Mouse (Mus musculus) hindbrain, embryonic 11.5 days (tissue): ENCODE data around the gene Haghl. TPM values are rescaled to one million over a fixed set of nuclear protein-coding genes. Genes with fewer than 3 reads are reported as not detected.

ENCODE experiments used
- ATAC-seq: fragments of 200-750 bp; cut with Nextera tagmentation; 2 replicates; pipeline ENCODE4 v1.8.0; 2017; ENCODE audit warnings: mild to moderate bottlenecking, moderate TSS enrichment, moderate library complexity; ENCODE audit not compliant: low FRiP score
- DNase-seq: peaks from one replicate; pipeline ENCODE4 v3.0.0-alpha.2; 2015; ENCODE audit warnings: low spot score
- H3K27ac ChIP-seq: fragments of 300-500 bp; sonication (generic); 2 replicates; pipeline ENCODE4 v1.5.1; 2014; ENCODE audit warnings: mild to moderate bottlenecking, low read depth, low read length
- H3K27me3 ChIP-seq: fragments of 300-500 bp; sonication (generic); 2 replicates; pipeline ENCODE4 v1.6.1; 2014; ENCODE audit warnings: mild to moderate bottlenecking, low read length, moderate library complexity, mixed read lengths; ENCODE audit not compliant: control insufficient read depth, insufficient read depth
- H3K36me3 ChIP-seq: fragments of 300-500 bp; sonication (generic); 2 replicates; pipeline ENCODE4 v1.6.1; 2014; ENCODE audit warnings: mild to moderate bottlenecking, low read length, moderate library complexity, mixed read lengths; ENCODE audit not compliant: control insufficient read depth, insufficient read depth
- H3K4me1 ChIP-seq: fragments of 300-500 bp; sonication (generic); replicated peaks from 2 replicates; pipeline ENCODE4 v1.6.1; 2014; ENCODE audit warnings: low read length, mixed read lengths; ENCODE audit not compliant: control insufficient read depth, insufficient read depth
- H3K4me2 ChIP-seq: fragments of 300-500 bp; sonication (generic); replicated peaks from 2 replicates; pipeline ENCODE4 v1.6.1; 2014; ENCODE audit warnings: mild to moderate bottlenecking, low read depth, low read length
- H3K4me3 ChIP-seq: fragments of 300-500 bp; sonication (generic); 2 replicates; pipeline ENCODE4 v1.5.1; 2014; ENCODE audit warnings: low read depth, low read length
- H3K9ac ChIP-seq: fragments of 300-500 bp; sonication (generic); 2 replicates; pipeline ENCODE4 v1.6.1; 2014; ENCODE audit warnings: low read depth, low read length
- H3K9me3 ChIP-seq: fragments of 300-500 bp; sonication (generic); 2 replicates; pipeline ENCODE4 v1.6.1; 2016; ENCODE audit warnings: low read length; ENCODE audit not compliant: control insufficient read depth
- WGBS: fragments of 180-500 bp; shearing (Covaris S2); extraction: QIAGEN DNeasy Blood & Tissue Kit; methylation state at CpG from one replicate; pipeline ENCODE4 v1.1.7; 2014; 5-methylcytosine and 5-hydroxymethylcytosine counted together
- polyA plus RNA-seq: library from polyadenylated mRNA; unstranded; fragments of >200 nt; fragmentation: Nextera tagmentation; extraction: Ambion mirVana; gene quantifications from 2 replicates; pipeline ENCODE4 v1.2.1, GENCODE M21; 2014

Haghl gene
- polyA plus RNA-seq, 1 experiment from 2014 or later, result 70.3 TPM

DNA sequence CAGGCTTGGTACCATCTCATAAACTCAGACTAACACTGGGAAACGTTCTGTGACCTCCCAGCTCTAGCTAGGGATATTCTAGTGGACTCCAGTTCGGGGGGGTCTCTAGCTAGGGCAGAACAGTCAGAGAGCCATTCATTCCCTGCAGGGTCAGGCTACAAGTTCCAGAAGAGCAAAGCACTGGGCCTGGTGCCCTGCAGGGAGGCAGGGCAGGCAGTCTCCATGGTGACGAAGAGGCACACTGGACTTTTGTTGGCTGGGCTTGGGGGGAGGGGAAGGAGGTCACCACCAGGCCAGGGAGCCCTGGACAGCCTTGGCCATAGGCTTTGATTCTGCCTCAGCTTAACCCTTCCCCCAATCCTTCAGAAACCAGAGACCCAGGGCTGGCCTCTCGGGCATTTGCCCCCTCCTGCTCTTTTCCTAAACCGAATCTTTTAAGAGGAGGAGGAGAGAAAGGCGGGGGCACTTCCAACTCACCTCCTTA, 10.2 kb upstream of the Haghl start, which contains the start of gene AC134908.4:
TSS of gene AC134908.4 (minus strand) at position 51 of the 484 bp plus-strand sequence.
- DNase-seq (peak; percentile 78), ATAC-seq (peak; percentile 48; the same call in 1 of the 2 replicates)
- peaks cover 23% of the 10 kb centered on the region for H3K4me1 ChIP-seq

DNA sequence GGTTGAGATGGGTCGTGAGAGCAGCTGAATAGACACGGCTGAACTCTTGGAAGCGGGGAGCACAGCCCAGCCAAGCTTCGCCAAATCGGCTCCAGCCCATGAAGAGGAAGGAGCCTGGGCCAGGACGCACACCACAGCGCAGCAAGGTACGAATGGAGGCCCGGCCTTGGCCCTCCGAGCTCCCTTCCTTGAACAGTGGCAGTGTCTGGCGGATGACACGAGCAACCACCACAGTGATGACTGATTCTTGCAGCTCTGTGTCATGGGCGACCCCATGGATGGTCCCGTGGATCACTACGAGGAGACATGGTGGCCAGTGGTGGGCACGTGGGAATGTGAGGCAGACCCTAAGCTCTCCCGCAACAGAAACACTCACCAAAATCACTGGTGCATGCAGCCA, 9.5 kb upstream of the Haghl start:
- WGBS, result 48% methylated on average over 17 of the region's 17 CpGs
- no peak for ATAC-seq
- Histone ChIP-seq H3K27ac (peak overlapping the region; percentile 94), H3K4me2 (peak overlapping the region; percentile 95), H3K4me1 (peaks cover 23% of the 10 kb centered on the region), H3K9ac (peak overlapping the region; percentile 82), H3K9me3 (no peaks in the 10 kb centered on the region), H3K36me3 (no peaks in the 10 kb centered on the region), H3K4me3 (peak overlapping the region; percentile 80), H3K27me3 (no peaks in the 10 kb centered on the region)
- no peak for DNase-seq

More for the DNA sequence above, 10.2 kb upstream of the Haghl start, which contains the start of gene AC134908.4:
- no peaks in the 10 kb centered on the region for H3K9me3 ChIP-seq
- H3K27ac ChIP-seq, result peak within 1 kb of the TSS; percentile 94
- H3K36me3 ChIP-seq, result no peaks in the 10 kb centered on the region
- H3K27me3 ChIP-seq, result no peaks in the 10 kb centered on the region
- H3K4me2 ChIP-seq, result peak within 1 kb of the TSS; percentile 95
- 2% methylated on average over 6 of the region's 6 CpGs for WGBS
- H3K9ac ChIP-seq, result peak within 1 kb of the TSS; percentile 82
- peak within 1 kb of the TSS; percentile 80 for H3K4me3 ChIP-seq

DNA sequence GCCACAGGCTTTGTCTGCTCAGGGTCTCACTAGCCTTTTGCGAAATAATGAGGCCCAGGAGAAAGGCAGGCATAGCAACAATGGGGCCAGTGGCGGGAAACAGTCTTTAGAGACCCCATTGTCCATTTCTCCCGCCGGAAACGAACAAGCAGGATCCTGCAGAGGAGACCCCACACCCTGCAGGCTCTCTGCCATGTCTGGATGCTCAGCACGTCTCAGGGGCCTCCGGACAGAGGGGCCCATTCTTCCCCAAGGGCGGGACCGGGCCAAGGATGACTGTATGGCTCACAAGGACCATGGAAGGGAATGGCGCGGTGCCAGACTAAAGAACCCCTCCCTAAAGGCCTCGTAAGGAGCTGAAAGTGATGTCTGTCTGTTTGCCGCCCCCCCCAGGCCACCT, 8.7 kb upstream of the Haghl start:
- Histone ChIP-seq H3K9me3 (no peaks in the 10 kb centered on the region), H3K4me1 (peaks cover 23% of the 10 kb centered on the region), H3K27ac (peak overlapping the region; percentile 94), H3K27me3 (no peaks in the 10 kb centered on the region), H3K4me2 (peak overlapping the region; percentile 95), H3K4me3 (peak overlapping the region; percentile 80; the same call in 1 of the 2 replicates), H3K36me3 (no peaks in the 10 kb centered on the region), H3K9ac (peak overlapping the region; percentile 29)
- DNase-seq, result peak; percentile 64
- 29% methylated on average over 13 of the region's 13 CpGs for WGBS
- ATAC-seq, result peak; percentile 30; the same call in 1 of the 2 replicates

DNA sequence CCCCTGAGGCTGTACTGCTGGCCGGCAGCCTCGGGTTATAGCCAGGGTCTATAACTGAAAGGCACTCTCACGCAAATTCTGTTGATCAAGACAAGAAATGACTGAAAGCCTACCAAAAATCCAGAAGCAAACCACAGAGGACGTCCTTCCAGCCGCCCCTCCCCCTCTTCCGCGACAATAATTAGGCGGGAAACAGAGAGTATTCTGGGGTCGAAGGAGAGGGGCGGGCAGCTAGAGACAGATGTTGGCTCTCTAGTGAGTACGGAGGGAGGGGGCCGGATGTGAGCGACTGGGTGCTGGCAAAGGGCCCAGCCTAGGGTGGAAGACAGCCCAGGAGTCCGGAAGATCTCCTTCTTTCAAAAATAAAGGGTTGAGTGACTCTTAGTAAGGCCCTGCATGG, 7.1 kb upstream of the Haghl start, which contains the start of gene Fam173a:
TSS of gene Fam173a (minus strand) at position 287 of the 400 bp plus-strand sequence.
- 0 out of 2 replicates have a peak, but pooled peaks have one; percentile 46 for ATAC-seq
- Histone ChIP-seq H3K4me2 (peak within 1 kb of the TSS; percentile 95), H3K4me3 (peak within 1 kb of the TSS; percentile 78), H3K9ac (peak within 1 kb of the TSS; percentile 88), H3K9me3 (no peaks in the 10 kb centered on the region), H3K27ac (peak within 1 kb of the TSS; percentile 94), H3K27me3 (no peaks in the 10 kb centered on the region), H3K4me1 (peaks cover 23% of the 10 kb centered on the region), H3K36me3 (no peaks in the 10 kb centered on the region)
- DNase-seq, result no peak
- WGBS, result under 1% methylated on average over 14 of the region's 14 CpGs

DNA sequence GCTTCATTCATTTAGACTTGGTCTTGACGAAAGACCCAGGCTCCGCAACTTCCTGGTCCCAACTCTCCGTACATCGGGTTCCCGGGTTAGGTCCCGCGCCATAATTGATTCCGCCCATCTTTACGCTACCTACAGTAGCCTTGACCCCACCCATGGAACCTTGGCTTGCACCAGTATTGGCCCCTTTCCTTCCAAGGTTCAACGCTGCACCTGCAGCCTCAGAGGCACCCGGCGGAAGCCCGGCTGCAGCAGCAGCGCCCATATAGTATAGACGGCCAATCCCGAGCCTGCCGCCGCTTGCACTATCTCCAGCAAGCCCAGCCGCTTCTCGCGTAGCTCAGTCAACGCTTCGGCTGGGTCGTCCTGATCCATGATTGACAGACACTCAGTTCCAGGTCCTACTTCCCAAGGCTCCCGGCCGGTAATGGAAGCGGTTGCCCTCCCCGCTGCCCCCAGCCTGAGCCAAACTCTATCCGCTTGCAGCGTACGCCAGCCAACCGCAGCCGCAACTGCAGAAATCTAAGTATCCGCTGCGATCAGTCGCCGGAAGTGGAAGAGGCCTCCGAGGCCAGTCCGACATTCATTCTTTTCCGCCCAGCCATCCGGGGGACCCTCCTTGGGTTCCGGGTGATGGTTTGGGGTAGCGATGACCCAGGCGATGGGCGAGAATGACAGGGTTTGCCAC, 6.5 kb upstream of the Haghl start:
- DNase-seq (peak; percentile 90), ATAC-seq (peak; percentile 41)
- no peaks in the 10 kb centered on the region; the same call in 1 of the 2 replicates for H3K36me3 ChIP-seq
- H3K4me2 ChIP-seq, result peak overlapping the region; percentile 88
- H3K4me3 ChIP-seq, result peak overlapping the region; percentile 78
- peak overlapping the region; percentile 88 for H3K9ac ChIP-seq
- H3K27ac ChIP-seq, result peak overlapping the region; percentile 94
- no peaks in the 10 kb centered on the region for H3K27me3 ChIP-seq
- no peaks in the 10 kb centered on the region for H3K9me3 ChIP-seq
- peaks cover 23% of the 10 kb centered on the region for H3K4me1 ChIP-seq
- under 1% methylated on average over 45 of the region's 45 CpGs for WGBS

DNA sequence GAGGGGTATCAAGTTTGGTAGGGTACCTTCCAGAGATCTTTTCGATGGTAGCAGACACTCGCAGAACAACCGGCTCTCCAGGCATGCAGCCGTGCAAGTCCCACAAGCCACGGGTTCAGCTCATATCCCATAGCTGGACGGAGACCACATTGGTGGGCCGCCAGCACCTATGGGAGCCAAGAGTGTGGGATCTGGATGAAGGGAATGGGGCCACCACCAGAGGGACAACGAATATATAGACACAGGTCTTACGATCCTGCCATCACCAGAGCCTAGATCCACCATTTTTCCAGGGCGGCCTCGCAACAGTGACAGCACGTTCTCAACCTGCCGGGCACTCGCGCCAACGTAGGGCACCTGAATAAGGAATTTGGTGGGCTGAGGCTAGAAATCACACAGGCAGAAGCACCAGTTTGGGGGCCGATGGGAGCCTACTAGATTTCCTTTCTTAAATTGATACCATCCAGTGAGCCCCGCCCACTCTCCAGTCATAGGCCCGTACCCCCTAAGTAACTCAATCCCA, 5.9 kb upstream of the Haghl start:
- H3K36me3 ChIP-seq, result no peaks in the 10 kb centered on the region; the same call in 1 of the 2 replicates
- no peaks in the 10 kb centered on the region for H3K9me3 ChIP-seq
- H3K4me3 ChIP-seq, result peak overlapping the region; percentile 78
- peak overlapping the region; percentile 88 for H3K4me2 ChIP-seq
- DNase-seq (no peak), ATAC-seq (no peak)
- H3K27ac ChIP-seq, result peak overlapping the region; percentile 94; the same call in 1 of the 2 replicates
- no peaks in the 10 kb centered on the region for H3K27me3 ChIP-seq
- peak overlapping the region; percentile 88 for H3K9ac ChIP-seq
- 28% methylated on average over 19 of the region's 19 CpGs for WGBS
- peaks cover 23% of the 10 kb centered on the region for H3K4me1 ChIP-seq

DNA sequence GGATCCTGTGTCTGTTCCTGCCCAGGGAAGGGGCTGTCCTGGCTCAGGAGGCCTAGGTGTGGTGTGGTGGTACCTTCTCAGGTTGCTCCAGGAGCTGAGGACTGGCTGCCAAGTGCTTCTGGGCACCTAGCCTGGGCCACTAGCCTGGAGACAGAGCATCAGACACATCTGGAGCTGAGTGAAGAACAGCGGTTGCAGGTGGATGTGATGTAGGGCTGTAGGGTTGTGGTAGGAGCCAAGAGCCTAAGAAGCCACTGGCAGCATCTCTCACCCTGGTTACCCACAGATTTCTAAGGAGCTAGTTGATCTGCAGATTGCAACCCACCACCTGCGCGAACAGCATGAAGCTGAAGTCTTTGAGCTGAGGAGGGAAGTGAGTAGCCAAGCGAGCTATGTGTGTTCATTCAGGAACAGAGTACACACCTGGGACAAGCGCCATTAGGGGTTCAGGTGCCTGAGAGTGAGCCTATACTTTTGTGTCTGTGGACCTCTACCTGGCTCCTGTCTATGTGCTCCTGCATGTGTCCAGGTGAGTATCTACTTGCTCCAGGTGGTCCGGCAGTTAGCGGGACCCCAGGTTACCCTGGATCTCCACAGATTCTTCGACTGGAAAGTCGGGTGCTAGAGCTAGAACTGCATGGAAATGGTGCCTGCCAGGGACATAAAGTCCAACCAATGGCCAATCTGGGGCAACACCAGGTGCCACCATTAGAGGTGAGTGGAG, 1.5 kb upstream of the Haghl start:
- 90% methylated on average over 9 of the region's 9 CpGs for WGBS
- Histone ChIP-seq H3K36me3 (no peaks in the 10 kb centered on the region; the same call in 1 of the 2 replicates), H3K9ac (no peak overlapping the region), H3K27me3 (no peaks in the 10 kb centered on the region), H3K4me2 (no peak overlapping the region), H3K4me3 (no peak overlapping the region), H3K27ac (no peak overlapping the region), H3K9me3 (no peaks in the 10 kb centered on the region), H3K4me1 (peaks cover 13% of the 10 kb centered on the region)
- ATAC-seq (no peak), DNase-seq (no peak)

DNA sequence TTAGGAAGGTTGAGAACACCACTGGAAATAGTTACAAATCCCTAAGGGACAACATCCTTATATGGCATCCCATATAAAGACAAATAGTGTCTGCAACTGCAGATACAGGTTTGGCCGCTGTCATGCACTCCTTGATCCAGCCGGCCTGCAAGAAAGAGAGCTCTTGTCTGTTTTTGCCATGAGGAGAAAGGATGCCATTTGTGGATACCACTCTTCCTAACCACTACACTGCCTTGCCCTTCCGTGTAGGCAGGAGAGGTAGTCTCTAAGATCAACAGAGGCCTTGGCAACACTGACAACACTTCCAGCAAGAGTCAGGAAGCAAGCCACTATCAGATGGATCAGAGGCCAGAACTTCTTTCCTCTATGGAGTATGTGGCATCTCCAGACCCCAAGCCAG, 807 bp upstream of the Haghl start, which contains the start of gene Ccdc78:
TSS of gene Ccdc78 (plus strand) at position 301 of the 400 bp plus-strand sequence.
- WGBS, result 85% methylated on average over 3 of the region's 3 CpGs
- Histone ChIP-seq H3K9me3 (no peaks in the 10 kb centered on the region), H3K27ac (peak within 1 kb of the TSS; percentile 84), H3K4me3 (peak within 1 kb of the TSS; percentile 73), H3K36me3 (no peaks in the 10 kb centered on the region; the same call in 1 of the 2 replicates), H3K9ac (peak within 1 kb of the TSS; percentile 67), H3K4me2 (peak within 1 kb of the TSS; percentile 74), H3K4me1 (peaks cover 10% of the 10 kb centered on the region), H3K27me3 (no peaks in the 10 kb centered on the region)
- ATAC-seq (no peak), DNase-seq (no peak)
